Mouse (Mus musculus): ENCODE data around the gene St3gal2. TPM values are rescaled to one million over a fixed set of nuclear protein-coding genes. Genes with fewer than 3 reads are reported as not detected.
"Not testable (repeated sequence)": the region's sequence is repeated elsewhere in the genome, so short reads cannot be mapped to it uniquely, and the experiment has no call there.

The St3gal2 gene
- polyA plus RNA-seq, 1 experiment from 2014 or later = 34.5 TPM

DNA sequence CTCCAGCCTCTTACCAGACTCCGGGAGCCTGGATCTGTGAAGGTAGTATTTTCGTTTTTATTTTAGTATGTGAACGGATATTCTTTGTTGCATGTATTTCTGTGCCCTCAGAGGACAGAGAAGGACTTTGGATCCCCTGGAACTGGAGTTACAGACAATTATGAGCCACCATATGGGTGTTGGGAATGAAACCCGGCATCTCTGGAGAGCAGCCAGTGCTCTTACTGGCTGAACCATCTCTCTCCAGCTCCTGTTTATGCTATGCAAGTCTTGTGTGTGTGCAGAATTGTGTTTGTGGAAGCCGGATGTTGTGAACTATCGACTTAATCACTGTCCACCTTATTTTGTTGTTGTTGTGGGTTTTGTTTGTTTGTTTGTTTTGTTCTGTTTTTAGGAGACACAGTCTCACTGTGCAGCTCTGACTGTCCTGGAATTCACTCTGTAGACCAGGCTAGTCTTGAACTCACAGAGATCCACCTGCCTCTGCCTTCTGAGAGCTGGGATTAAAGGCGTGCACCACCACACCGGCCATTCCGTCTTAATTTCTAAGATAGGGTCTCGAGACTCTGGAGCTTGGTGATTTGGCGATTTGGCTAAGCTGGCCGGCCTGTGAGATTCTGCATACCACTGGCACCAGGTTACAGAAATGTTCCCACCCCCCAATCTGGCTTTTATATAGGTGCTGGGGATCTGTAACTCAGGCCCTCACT, 39.5 kb downstream of the St3gal2 start:
- Histone ChIP-seq H3K4me1 (peaks cover 13% of the 10 kb centered on the region), H3K36me3 (replicated peaks) (peaks cover 86% of the 10 kb centered on the region), H3K27ac (replicated peaks) (no peak overlapping the region), H3K9me3 (no peaks in the 10 kb centered on the region), H3K27me3 (replicated peaks; ENCODE audit: low read depth, poor library complexity, severe bottlenecking) (no peaks in the 10 kb centered on the region), H3K4me3 (no peak overlapping the region)
- no peak for DNase-seq (ENCODE audit: low spot score)
- 94% methylated on average over 12 of the region's 12 CpGs for WGBS

GRCm38 (mm10) chr8:110959906-110960305, 40.2 kb downstream of the St3gal2 start:
- Histone ChIP-seq H3K4me3 (no peak overlapping the region), H3K4me1 (peaks cover 10% of the 10 kb centered on the region), H3K27me3 (replicated peaks; ENCODE audit: low read depth, poor library complexity, severe bottlenecking) (no peaks in the 10 kb centered on the region), H3K9me3 (no peaks in the 10 kb centered on the region), H3K27ac (replicated peaks) (no peak overlapping the region), H3K36me3 (replicated peaks) (peaks cover 87% of the 10 kb centered on the region)
- WGBS = 94% methylated on average over 6 of the region's 6 CpGs
- DNase-seq (ENCODE audit: low spot score) = no peak

- 91% methylated on average over 2 of the region's 2 CpGs for WGBS
Measured at GRCm38 (mm10) chr8:110963051-110963450, 43.3 kb downstream of the St3gal2 start.

DNA sequence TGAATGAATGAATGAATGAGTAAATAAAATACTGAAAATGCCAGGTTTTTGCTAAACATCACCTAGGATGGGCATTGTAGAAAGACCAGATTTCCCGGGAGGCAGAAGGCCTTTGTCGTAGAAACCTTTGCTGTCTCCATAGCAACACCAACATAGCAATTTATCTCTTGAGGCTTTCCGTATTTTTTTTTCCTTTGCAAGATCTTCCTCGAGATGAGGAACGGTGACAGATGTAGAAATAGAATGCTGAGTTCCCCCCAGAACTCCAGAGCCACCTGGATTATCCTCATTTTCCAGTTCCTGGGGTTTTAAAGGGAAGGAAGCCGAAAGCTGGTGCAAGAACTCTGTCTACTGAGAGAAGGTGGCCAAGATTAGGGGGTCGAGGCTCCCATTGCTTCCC, 44.9 kb downstream of the St3gal2 start:
- no peaks in the 10 kb centered on the region for H3K9me3 ChIP-seq
- WGBS = 87% methylated on average over 7 of the region's 7 CpGs
- no peak overlapping the region for H3K4me3 ChIP-seq
- peaks cover 88% of the 10 kb centered on the region for H3K36me3 ChIP-seq (replicated peaks)
- no peak overlapping the region for H3K27ac ChIP-seq (replicated peaks)
- no peak for DNase-seq (ENCODE audit: low spot score)
- peaks cover 1% of the 10 kb centered on the region; the same call in 1 of the 2 replicates for H3K4me1 ChIP-seq
- H3K27me3 ChIP-seq (replicated peaks; ENCODE audit: low read depth, poor library complexity, severe bottlenecking) = no peaks in the 10 kb centered on the region

More at GRCm38 (mm10) chr8:110963051-110963450, 43.3 kb downstream of the St3gal2 start:
- Histone ChIP-seq H3K36me3 (replicated peaks) (peaks cover 89% of the 10 kb centered on the region), H3K4me3 (no peak overlapping the region), H3K9me3 (no peaks in the 10 kb centered on the region), H3K27me3 (replicated peaks; ENCODE audit: low read depth, poor library complexity, severe bottlenecking) (no peaks in the 10 kb centered on the region), H3K27ac (replicated peaks) (no peak overlapping the region), H3K4me1 (no peaks in the 10 kb centered on the region)
- DNase-seq (ENCODE audit: low spot score) = no peak

DNA sequence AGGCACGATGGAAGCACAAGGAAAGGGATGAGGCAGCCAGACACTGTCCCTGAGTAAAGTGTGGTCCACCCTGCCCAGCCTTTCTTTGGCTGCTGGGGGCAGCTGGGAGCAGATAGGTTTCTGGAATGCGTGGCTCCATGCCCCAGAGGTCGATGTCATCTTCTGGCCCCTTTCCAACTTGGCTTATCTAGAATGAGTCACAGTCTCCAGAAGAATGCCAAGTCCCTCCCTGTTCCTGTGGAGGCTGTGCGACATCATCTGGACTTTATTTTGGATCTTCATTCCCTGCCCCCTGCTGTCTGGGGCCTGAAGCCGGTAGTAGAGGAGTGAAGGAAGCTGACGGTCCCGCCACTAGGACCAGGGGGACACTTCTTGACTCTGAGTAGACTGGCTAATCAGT, 45.9 kb downstream of the St3gal2 start:
- Histone ChIP-seq H3K36me3 (replicated peaks) (peaks cover 85% of the 10 kb centered on the region), H3K27me3 (replicated peaks; ENCODE audit: low read depth, poor library complexity, severe bottlenecking) (no peaks in the 10 kb centered on the region), H3K4me1 (peaks cover 8% of the 10 kb centered on the region), H3K27ac (replicated peaks) (no peak overlapping the region), H3K4me3 (no peak overlapping the region), H3K9me3 (no peaks in the 10 kb centered on the region)
- WGBS = 71% methylated on average over 7 of the region's 7 CpGs
- no peak for DNase-seq (ENCODE audit: low spot score)

- Histone ChIP-seq H3K27ac (replicated peaks) (no peak overlapping the region), H3K4me1 (peaks cover 14% of the 10 kb centered on the region), H3K36me3 (replicated peaks) (peaks cover 91% of the 10 kb centered on the region), H3K27me3 (replicated peaks; ENCODE audit: low read depth, poor library complexity, severe bottlenecking) (no peaks in the 10 kb centered on the region), H3K4me3 (no peak overlapping the region), H3K9me3 (no peaks in the 10 kb centered on the region)
- 83% methylated on average over 8 of the region's 8 CpGs for WGBS
- DNase-seq (ENCODE audit: low spot score) = no peak
Measured at GRCm38 (mm10) chr8:110966586-110966985, 46.9 kb downstream of the St3gal2 start.

DNA sequence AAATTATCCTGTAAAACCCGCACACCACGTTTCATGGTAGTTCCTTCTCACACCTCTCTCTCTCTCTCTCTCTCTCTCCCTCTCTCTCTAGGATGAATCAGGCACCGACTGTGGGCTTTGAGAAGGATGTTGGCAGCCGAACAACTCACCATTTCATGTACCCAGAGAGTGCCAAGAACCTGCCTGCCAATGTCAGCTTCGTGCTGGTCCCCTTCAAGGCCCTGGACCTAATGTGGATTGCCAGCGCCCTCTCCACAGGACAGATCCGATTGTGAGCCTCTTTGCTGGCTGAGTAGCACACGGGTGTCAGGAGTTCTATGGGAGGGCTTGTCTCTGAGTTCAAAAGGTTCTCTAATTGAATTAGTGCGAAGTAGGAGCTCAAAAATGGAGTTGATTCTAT, 47.6 kb downstream of the St3gal2 start:
- no peak for DNase-seq (ENCODE audit: low spot score)
- WGBS = 83% methylated on average over 9 of the region's 9 CpGs
- H3K4me1 ChIP-seq = peaks cover 14% of the 10 kb centered on the region
- no peaks in the 10 kb centered on the region for H3K9me3 ChIP-seq
- H3K27ac ChIP-seq (replicated peaks) = no peak overlapping the region
- H3K4me3 ChIP-seq = no peak overlapping the region
- peaks cover 90% of the 10 kb centered on the region for H3K36me3 ChIP-seq (replicated peaks)
- H3K27me3 ChIP-seq (replicated peaks; ENCODE audit: low read depth, poor library complexity, severe bottlenecking) = no peaks in the 10 kb centered on the region

DNA sequence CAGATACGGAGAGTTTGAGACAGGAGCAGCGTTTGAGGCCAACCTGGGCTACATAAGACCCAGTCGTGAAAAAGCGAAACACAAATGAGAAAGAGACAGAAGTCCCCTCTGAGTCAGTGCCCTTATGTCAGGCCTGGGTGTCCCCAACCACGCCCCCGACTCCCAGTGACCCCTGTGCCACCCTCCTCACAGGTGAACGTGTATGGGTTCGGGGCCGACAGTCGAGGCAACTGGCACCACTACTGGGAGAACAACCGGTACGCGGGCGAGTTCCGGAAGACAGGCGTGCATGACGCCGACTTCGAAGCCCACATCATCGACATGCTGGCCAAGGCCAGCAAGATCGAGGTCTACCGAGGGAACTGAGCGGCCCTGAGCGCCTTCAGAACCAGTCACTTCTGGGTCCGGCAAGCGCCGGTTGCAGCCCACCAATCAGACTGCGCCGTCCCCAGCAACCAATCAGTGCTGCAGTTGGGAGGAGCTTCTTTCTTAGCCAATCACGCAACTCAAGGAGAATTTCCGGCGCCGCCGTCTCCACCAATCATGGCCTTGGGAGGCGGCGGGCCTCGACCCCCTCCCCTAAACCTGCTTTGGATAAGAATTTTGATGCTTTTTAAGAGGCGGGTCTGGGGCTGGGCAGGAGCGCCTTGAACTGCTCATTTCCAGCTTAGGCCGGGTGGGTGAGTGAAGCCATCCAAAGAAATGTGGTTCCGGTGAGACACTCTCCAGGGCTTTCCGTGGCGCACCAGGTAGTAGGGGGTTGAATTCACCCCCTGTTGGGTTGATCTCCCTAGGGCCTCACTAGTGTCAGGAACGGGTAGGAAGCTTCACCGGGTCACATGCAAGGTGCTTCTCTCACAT, 50.4 kb downstream of the St3gal2 start:
- no peaks in the 10 kb centered on the region for H3K27me3 ChIP-seq (replicated peaks; ENCODE audit: low read depth, poor library complexity, severe bottlenecking)
- WGBS = 5% methylated on average over 45 of the region's 45 CpGs
- peak overlapping the region; percentile 62 for H3K4me3 ChIP-seq
- peak; percentile 94 for DNase-seq (ENCODE audit: low spot score)
- peaks cover 14% of the 10 kb centered on the region for H3K4me1 ChIP-seq
- H3K36me3 ChIP-seq (replicated peaks) = peaks cover 91% of the 10 kb centered on the region
- H3K27ac ChIP-seq (replicated peaks) = peak overlapping the region; percentile 85
- no peaks in the 10 kb centered on the region for H3K9me3 ChIP-seq

- WGBS = 95% methylated on average over 8 of the region's 8 CpGs
- DNase-seq (ENCODE audit: low spot score); H3K9me3 ChIP-seq; H3K4me1 ChIP-seq; H3K27ac ChIP-seq (replicated peaks); H3K27me3 ChIP-seq (replicated peaks; ENCODE audit: low read depth, poor library complexity, severe bottlenecking); H3K4me3 ChIP-seq: not testable (repeated sequence)
- H3K36me3 ChIP-seq (replicated peaks) = peaks cover 87% of the 10 kb centered on the region
Measured at GRCm38 (mm10) chr8:110976532-110976931, 56.8 kb downstream of the St3gal2 start.

GRCm38 (mm10) chr8:110977987-110978386, 58.3 kb downstream of the St3gal2 start:
- H3K9me3 ChIP-seq; H3K4me3 ChIP-seq; H3K4me1 ChIP-seq; H3K27me3 ChIP-seq (replicated peaks; ENCODE audit: low read depth, poor library complexity, severe bottlenecking); H3K27ac ChIP-seq (replicated peaks); DNase-seq (ENCODE audit: low spot score): not testable (repeated sequence)
- peaks cover 88% of the 10 kb centered on the region for H3K36me3 ChIP-seq (replicated peaks)
- 87% methylated on average over 2 of the region's 2 CpGs for WGBS

GRCm38 (mm10) chr8:110981304-110981703, 61.6 kb downstream of the St3gal2 start:
- Histone ChIP-seq H3K4me1 (no peaks in the 10 kb centered on the region), H3K9me3 (no peaks in the 10 kb centered on the region), H3K27ac (replicated peaks) (no peak overlapping the region), H3K27me3 (replicated peaks; ENCODE audit: low read depth, poor library complexity, severe bottlenecking) (no peaks in the 10 kb centered on the region), H3K4me3 (no peak overlapping the region), H3K36me3 (replicated peaks) (peaks cover 91% of the 10 kb centered on the region)
- 81% methylated on average over 2 of the region's 2 CpGs for WGBS
- no peak for DNase-seq (ENCODE audit: low spot score)

GRCm38 (mm10) chr8:110987805-110988744, 68.4 kb downstream of the St3gal2 start:
- no peak for DNase-seq (ENCODE audit: low spot score)
- 87% methylated on average over 8 of the region's 8 CpGs for WGBS
- Histone ChIP-seq H3K4me3 (no peak overlapping the region), H3K27me3 (replicated peaks; ENCODE audit: low read depth, poor library complexity, severe bottlenecking) (no peaks in the 10 kb centered on the region), H3K4me1 (no peaks in the 10 kb centered on the region), H3K9me3 (no peaks in the 10 kb centered on the region), H3K36me3 (replicated peaks) (peaks cover 96% of the 10 kb centered on the region), H3K27ac (replicated peaks) (no peak overlapping the region)
